Mouse (Mus musculus): ENCODE data around the gene Morn3.

Gene Morn3

GRCm38 (mm10) chr5:122989551-122990330 is 57.1 kb downstream of the Morn3 start, which contains the start of gene Kdm2b:
Gene Kdm2b (minus strand): TSS chr5:122989823.
- DNase-seq: peak; percentile 30 to 32

GRCm38 (mm10) chr5:122989001-122989525 is 57.8 kb downstream of the Morn3 start:
- DNase-seq: peak; percentile 47 to 49

- peak in 1 of 2 experiments; percentile 25 for DNase-seq
These were observed 58.6 kb downstream of the Morn3 start for GRCm38 (mm10) chr5:122988021-122988751.

- DNase-seq: no peak
These were observed 59.4 kb downstream of the Morn3 start for GRCm38 (mm10) chr5:122987211-122988020.

- DNase-seq: no peak
These were observed 60.7 kb downstream of the Morn3 start for GRCm38 (mm10) chr5:122986091-122986493.
